Mouse (Mus musculus): ENCODE data around the gene Anp32b.
A peak's percentile ranks its signal among the peaks of the same experiment; 100 is the strongest.

Gene Anp32b

DNA sequence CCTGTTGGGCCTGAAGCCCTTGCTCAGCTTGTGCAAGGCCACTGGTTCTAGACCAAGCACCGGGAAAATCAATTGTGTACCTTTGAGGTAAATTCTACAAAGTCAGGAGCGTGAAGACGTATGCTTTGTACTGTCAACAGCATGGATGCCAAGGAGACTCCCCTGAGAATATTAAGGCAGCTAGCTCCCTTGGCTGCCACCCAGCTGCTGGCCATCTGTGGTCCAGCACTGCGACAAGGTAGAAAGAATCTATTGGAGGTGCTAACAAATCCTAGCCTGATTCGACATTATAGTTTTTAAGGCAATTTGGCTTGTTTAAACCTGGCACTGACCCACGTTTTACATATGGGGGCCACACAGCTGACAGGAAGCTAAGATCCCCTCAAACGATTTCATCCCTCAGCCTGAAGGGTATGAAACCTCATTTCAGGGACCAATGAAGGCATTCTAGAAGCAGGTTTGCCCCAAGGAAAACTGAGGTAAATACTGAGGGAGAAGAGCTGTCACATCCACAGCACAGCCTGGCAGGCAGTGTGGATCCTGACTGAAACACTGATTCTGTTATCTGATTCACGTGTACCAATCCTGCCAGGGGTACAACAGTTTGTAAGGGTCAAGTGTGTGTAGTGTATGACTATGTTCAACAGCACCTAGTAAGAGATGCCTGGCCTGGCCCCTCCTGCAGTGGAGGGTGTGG is 54.8 kb downstream of the Anp32b start:
- DNase-seq (ENCODE audit: low spot score) = no peak

DNA sequence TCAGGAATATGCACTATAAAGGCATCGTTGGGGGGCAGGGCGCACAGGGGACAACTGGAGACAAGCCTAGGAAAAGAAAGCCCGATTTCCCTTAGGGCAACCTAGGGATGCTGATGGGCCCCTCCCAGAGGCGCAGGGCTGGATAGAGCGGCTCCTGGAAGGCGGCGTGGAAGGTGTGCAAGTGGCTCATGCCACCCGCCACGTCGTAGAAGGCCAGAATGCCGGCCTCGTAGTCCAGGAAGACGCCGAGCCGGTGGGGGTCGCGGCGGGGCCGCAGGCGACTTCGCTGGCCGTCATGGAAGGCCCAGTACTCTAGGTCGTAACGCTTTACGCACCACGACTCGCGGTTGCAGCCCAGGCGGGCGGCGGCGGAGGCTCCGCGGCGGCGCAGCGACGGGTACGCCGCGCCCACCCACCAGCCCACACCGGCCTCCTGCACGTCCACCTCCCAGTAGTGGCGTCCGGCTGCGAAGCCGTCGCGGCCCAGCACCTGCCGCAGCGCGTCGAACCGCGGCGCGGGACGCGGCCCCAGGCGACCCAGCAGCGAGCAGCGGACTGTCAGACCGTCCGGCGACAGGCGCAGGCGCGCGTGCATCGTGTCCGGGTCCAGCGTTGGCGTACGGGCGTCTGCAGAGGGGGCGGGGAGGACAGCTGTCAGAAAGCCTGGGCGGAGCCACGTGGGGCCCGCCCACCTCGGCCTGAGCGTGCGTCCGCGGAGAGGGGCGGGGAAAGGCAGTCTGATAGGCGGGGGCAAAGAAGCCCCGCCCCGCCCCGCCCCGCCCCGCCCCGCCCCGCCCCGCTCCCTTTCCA is 56.3 kb downstream of the Anp32b start:
- peak; percentile 98 for DNase-seq (ENCODE audit: low spot score)

DNA sequence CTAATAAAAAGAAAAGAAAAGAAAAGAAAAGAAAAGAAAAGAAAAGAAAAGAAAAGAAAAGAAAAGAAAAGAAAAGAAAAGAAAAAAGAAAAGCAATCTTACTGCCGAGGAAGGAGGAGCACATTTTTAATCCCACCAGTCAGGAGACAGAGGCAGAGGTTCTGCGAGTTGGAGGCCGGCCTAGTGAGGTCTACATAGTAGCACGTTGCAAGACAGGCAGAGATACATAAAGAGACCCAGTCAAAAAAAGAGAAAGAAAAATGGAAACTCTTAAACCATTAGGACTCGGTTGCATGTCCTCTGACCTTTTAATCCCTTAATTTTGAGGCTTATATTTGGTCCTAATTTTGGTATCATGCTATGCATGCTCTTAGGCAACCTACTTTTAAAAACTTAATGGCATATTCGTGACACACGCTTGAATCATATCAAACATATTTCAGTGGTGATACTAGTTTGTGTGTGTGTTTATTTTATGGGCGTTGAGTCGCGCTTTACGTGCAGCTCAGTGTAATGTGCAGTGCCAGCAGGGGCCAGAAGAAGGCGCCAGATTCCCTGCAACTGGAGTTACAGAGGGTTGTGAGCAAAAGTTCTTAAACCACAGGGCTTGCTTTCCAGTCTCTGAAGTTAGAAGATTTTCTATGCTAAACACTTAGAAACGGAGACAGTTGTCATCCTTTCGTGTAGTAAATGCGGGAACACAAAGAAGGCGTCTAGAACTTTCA is 57.2 kb downstream of the Anp32b start:
- peak; percentile 93 for DNase-seq (ENCODE audit: low spot score)

DNA sequence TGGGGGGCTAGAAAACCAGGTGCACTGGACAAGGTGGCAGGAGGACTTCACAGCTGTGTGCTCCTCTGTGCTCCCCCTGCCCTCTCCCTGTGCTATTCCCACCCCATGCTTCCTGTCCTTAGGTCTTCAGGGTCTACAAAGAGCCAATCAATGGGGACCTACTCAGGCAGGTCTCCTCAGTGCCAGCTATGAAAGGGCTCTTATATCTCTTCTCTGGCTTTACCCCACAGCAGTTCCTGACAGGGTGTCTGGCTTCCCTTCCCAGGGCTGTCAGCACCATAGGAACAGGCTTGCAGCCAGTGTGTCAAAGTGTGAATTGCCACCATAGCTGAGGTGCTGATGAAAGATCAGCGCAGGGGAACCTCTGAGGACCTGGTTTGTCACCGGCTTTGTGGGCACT is 69.8 kb downstream of the Anp32b start:
- no peak for DNase-seq (ENCODE audit: low spot score)

DNA sequence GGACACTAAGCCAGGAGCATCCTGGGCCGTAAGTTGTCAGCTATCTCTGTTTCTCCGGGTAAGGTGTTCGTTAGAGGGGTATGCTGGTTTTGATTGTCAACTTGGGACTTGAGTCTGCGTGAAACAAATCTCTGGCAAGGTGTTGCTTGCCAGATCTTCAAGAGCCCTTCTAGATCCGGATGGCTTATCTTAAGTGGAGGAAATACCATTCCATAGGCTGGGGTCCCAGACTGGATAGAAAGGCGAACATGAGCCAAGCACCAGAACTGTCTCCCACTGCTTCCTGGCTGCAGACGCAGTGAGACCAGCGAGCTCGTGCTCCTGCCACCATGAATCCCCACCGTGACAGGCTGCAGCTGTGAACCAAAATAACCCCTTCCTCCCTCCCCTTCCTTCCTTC is 70.8 kb downstream of the Anp32b start:
- no peak for DNase-seq (ENCODE audit: low spot score)
